Mouse (Mus musculus) myocyte (in vitro differentiated cells): ENCODE measurements around the gene Mrps27. TPM values are rescaled to one million over a fixed set of nuclear protein-coding genes. Genes with fewer than 3 reads are reported as not detected.
A peak's percentile ranks its signal among the peaks of the same experiment; 100 is the strongest.

Experiments
- H3K27me3 ChIP-seq: one replicate; pipeline ENCODE4 v1.6.1; 2011; ENCODE audit not compliant: control insufficient read depth, insufficient read depth, insufficient read length
- H3K36me3 ChIP-seq: one replicate; pipeline ENCODE4 v1.6.1; 2011; ENCODE audit not compliant: control insufficient read depth, insufficient read depth
- H3K4me2 ChIP-seq: one replicate; pipeline ENCODE4 v1.6.1; 2011; ENCODE audit warnings: low read depth, control low read depth
- H3K4me3 ChIP-seq: one replicate; pipeline ENCODE4 v1.5.1; 2011; ENCODE audit warnings: mild to moderate bottlenecking, control low read depth, moderate library complexity
- H3K79me2 ChIP-seq: one replicate; pipeline ENCODE4 v1.6.1; 2011; ENCODE audit not compliant: control insufficient read depth, insufficient read depth
- H3ac ChIP-seq: one replicate; pipeline ENCODE4 v1.6.1; 2011; ENCODE audit not compliant: control insufficient read depth, insufficient read length
- CEBPB ChIP-seq: IDR thresholded peaks from 2 replicates; pipeline ENCODE4 v1.6.1; 2011; ENCODE audit warnings: mild to moderate bottlenecking, moderate library complexity; ENCODE audit not compliant: poor library complexity, insufficient read depth, severe bottlenecking
- E2F4 ChIP-seq: IDR thresholded peaks from one replicate; pipeline ENCODE4 v1.6.1; 2011; ENCODE audit warnings: mild to moderate bottlenecking, control low read depth, moderate library complexity; ENCODE audit not compliant: insufficient read depth
- MAX ChIP-seq: IDR thresholded peaks from one replicate; pipeline ENCODE4 v1.6.1; 2011; ENCODE audit warnings: low read depth, mild to moderate bottlenecking, control low read depth
- MYOD1 ChIP-seq, 3 experiments: IDR thresholded peaks; one replicate each; pipeline ENCODE4 v1.6.1; 2011; ENCODE audit warnings: control low read depth in 2 of 3, low read depth in 2 of 3, mild to moderate bottlenecking in 2 of 3, moderate library complexity in 1 of 3; ENCODE audit not compliant: insufficient read length in 2 of 3, control insufficient read depth in 1 of 3
- MYOG ChIP-seq, 3 experiments: IDR thresholded peaks; one replicate each; pipeline ENCODE4 v1.6.1; 2011; ENCODE audit warnings: control low read depth in 2 of 3, low read depth in 2 of 3, mild to moderate bottlenecking in 2 of 3; ENCODE audit not compliant: insufficient read length in 2 of 3, control insufficient read depth in 1 of 3, insufficient read depth in 1 of 3
- POLR2A ChIP-seq: IDR thresholded peaks from one replicate; pipeline ENCODE4 v1.6.1; 2011; ENCODE audit warnings: low read depth, mild to moderate bottlenecking, control low read depth, moderate library complexity; ENCODE audit not compliant: insufficient read length
- POLR2AphosphoS2 ChIP-seq: IDR thresholded peaks from one replicate; pipeline ENCODE4 v1.6.1; 2011; ENCODE audit warnings: low read depth, control low read depth; ENCODE audit not compliant: insufficient read length
- REST ChIP-seq: IDR thresholded peaks from one replicate; pipeline ENCODE4 v1.6.1; 2011; ENCODE audit warnings: mild to moderate bottlenecking, control low read depth, moderate library complexity; ENCODE audit not compliant: insufficient read depth, insufficient read length
- SRF ChIP-seq: IDR thresholded peaks from one replicate; pipeline ENCODE4 v1.6.1; 2011; ENCODE audit warnings: low read depth; ENCODE audit not compliant: control insufficient read depth, insufficient read length
- TCF12 ChIP-seq: IDR thresholded peaks from one replicate; pipeline ENCODE4 v1.6.1; 2011; ENCODE audit warnings: mild to moderate bottlenecking, control low read depth; ENCODE audit not compliant: poor library complexity, insufficient read depth, severe bottlenecking
- TCF3 ChIP-seq: IDR thresholded peaks from one replicate; pipeline ENCODE4 v1.6.1; 2011; ENCODE audit warnings: low read depth, control low read depth; ENCODE audit not compliant: insufficient read length
- USF1 ChIP-seq: IDR thresholded peaks from one replicate; pipeline ENCODE4 v1.6.1; 2011; ENCODE audit warnings: low read depth, mild to moderate bottlenecking, control low read depth, moderate library complexity
- polyA plus RNA-seq: library from polyadenylated mRNA; unstranded; fragments of >200 nt; fragmentation: generic; extraction: Trizol; gene quantifications from one replicate; pipeline ENCODE4 v1.2.1, GENCODE M21; 2012; ENCODE audit warnings: missing spikeins

Mrps27 gene
- polyA plus RNA-seq, 1 experiment = 34.2 TPM

DNA sequence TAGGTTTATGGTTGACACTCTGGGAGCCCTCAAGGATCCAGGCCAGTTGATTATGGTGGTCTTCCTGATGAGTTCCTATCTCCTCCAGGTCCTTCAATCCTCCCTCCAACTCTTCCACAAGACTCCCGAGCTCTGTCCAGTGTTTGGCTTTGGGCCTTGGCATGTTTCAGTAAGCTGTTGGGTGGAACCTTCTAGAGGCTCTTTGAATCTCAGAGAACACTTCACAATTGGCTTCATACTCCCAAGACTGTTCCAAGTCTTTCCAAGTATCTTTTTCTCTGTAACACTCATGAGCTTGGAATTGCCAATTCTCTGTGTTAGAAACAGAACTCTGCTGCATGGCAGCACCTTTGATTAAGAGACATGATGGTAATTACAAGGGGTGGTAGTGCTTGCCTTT, 39.4 kb upstream of the Mrps27 start:
- Histone ChIP-seq H3K36me3 (no peaks in the 10 kb centered on the region), H3K27me3 (no peaks in the 10 kb centered on the region)
- no peak for TF ChIP-seq POLR2A
- no peak for TF ChIP-seq CEBPB
- TF ChIP-seq TCF12 = no peak
- no peak for TF ChIP-seq REST
- TF ChIP-seq MAX = no peak
- no peak for TF ChIP-seq E2F4
- TF ChIP-seq MYOG (IDR thresholded peaks at IDR 0.05; ENCODE audit: control insufficient read depth in 1 of 3, insufficient read depth in 1 of 3, insufficient read length in 2 of 3, low read depth in 2 of 3) = no peak
- no peak for TF ChIP-seq TCF3
- TF ChIP-seq SRF = no peak

DNA sequence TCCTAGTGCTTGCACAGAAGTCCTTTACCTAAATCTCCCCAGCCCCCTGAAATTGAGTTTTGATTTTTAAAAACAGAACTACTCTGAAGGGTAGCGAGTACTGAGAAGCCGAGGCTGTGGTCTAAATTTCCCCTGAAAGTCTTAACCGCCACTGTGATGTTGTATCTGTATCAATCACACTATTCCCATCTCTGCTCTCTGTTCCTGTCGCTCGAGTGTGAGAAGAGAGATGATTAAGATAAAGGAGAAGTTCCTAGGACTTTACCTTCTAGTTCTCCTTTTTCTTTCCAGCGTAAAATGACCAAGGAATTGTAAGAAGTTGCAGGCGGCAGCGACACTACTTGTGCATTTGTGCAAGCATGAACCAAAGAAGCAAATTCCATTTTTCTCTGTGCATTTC, 38.4 kb upstream of the Mrps27 start:
- Histone ChIP-seq H3ac (no peak overlapping the region), H3K36me3 (no peaks in the 10 kb centered on the region), H3K79me2 (no peaks in the 10 kb centered on the region), H3K27me3 (no peaks in the 10 kb centered on the region), H3K4me3 (no peak overlapping the region), H3K4me2 (no peak overlapping the region)
- TF ChIP-seq MAX (no peak), MYOD1 (IDR thresholded peaks at IDR 0.05; ENCODE audit: control insufficient read depth in 1 of 3, insufficient read length in 2 of 3, low read depth in 2 of 3) (no peak), E2F4 (no peak), TCF3 (no peak), USF1 (no peak), MYOG (IDR thresholded peaks at IDR 0.05; ENCODE audit: control insufficient read depth in 1 of 3, insufficient read depth in 1 of 3, insufficient read length in 2 of 3, low read depth in 2 of 3) (no peak), POLR2A (no peak), SRF (no peak), REST (no peak), TCF12 (no peak), CEBPB (no peak), POLR2AphosphoS2 (no peak)

More for the DNA sequence above, 39.4 kb upstream of the Mrps27 start:
- no peak overlapping the region for H3ac ChIP-seq
- H3K4me2 ChIP-seq = no peak overlapping the region
- no peak overlapping the region for H3K4me3 ChIP-seq
- no peaks in the 10 kb centered on the region for H3K79me2 ChIP-seq

DNA sequence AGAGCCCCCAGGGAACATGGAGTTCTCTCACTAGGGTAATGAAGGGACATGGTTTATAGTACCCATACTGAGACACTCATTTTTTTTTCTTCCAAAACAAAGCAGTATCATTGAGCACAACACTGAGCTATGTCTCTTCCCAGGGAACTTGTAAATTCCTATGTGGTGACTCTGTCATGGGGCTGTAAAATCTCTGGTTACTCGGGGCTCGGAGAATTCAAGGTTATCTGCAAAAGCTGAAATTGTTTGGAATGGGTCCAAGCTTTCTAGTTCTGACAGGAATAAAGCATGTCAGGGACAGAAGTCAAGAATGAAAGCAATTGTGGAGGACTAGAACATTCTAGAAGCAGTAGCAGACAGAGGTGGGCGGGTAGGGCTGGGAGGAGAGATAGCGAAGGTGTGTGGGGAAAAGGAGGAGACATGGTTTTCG, 36.6 kb upstream of the Mrps27 start:
- Histone ChIP-seq H3ac (no peak overlapping the region), H3K79me2 (no peaks in the 10 kb centered on the region), H3K4me3 (no peak overlapping the region)

DNA sequence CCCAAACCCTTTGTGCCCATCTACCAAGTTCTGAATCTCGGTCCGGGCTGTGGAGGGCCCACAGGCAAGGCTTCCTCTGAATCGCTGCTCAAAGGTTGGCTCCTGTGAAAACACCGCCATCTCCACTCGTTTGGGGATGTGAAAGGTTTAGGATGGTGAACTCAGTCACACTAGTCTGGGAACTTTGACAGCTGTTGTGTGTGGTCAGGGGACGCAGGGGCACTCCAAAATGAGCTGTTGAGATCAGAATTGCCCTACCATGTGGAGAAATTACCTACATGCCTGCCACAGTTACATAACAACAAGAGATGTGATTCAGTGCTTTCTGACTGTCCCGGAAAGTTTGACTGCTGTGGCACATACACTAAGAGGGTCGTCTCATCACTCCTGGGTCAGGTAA, 36.2 kb upstream of the Mrps27 start:
- Histone ChIP-seq H3K27me3 (no peaks in the 10 kb centered on the region), H3K79me2 (no peaks in the 10 kb centered on the region), H3ac (no peak overlapping the region), H3K4me2 (peak overlapping the region; percentile 76), H3K4me3 (no peak overlapping the region), H3K36me3 (no peaks in the 10 kb centered on the region)
- no peak for TF ChIP-seq POLR2AphosphoS2
- peak in 1 of 3 experiments; percentile 59 for TF ChIP-seq MYOG (IDR thresholded peaks at IDR 0.05; ENCODE audit: control insufficient read depth in 1 of 3, insufficient read depth in 1 of 3, insufficient read length in 2 of 3, low read depth in 2 of 3)
- no peak for TF ChIP-seq E2F4
- TF ChIP-seq MYOD1 (IDR thresholded peaks at IDR 0.05; ENCODE audit: control insufficient read depth in 1 of 3, insufficient read length in 2 of 3, low read depth in 2 of 3) = peak in 2 of 3 experiments; percentile 58 to 70
- no peak for TF ChIP-seq POLR2A

More for the DNA sequence above, 36.6 kb upstream of the Mrps27 start:
- Histone ChIP-seq H3K27me3 (no peaks in the 10 kb centered on the region), H3K4me2 (peak overlapping the region; percentile 76), H3K36me3 (no peaks in the 10 kb centered on the region)
- TF ChIP-seq TCF3 = no peak
- no peak for TF ChIP-seq MAX
- no peak for TF ChIP-seq MYOD1 (IDR thresholded peaks at IDR 0.05; ENCODE audit: control insufficient read depth in 1 of 3, insufficient read length in 2 of 3, low read depth in 2 of 3)
- TF ChIP-seq POLR2A = no peak
- no peak for TF ChIP-seq E2F4
- TF ChIP-seq CEBPB = no peak
- TF ChIP-seq POLR2AphosphoS2 = no peak

DNA sequence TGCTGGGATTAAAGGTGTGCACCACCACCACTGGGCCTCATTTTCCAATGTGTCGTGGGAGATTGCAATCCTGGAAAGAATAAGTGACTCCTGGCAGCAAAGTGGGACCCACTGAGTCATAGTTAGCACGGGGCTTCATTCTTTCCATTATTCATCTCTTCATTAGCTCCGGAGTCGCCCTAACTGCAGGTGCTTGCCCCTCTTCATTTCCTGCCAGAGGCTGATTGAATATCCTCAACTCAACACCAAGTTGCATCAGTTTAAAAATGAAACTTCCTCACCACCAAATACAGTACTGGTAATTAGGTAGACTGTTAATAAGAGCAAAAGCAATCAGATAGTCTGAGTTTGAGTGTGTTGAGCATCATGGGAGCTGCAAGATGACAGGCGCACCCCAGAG, 30.5 kb upstream of the Mrps27 start:
- no peak overlapping the region for H3K4me2 ChIP-seq
- H3ac ChIP-seq = no peak overlapping the region
- TF ChIP-seq USF1 (no peak), TCF12 (no peak), MAX (no peak), TCF3 (no peak), POLR2A (no peak), E2F4 (no peak), REST (no peak), SRF (no peak), POLR2AphosphoS2 (no peak), MYOD1 (IDR thresholded peaks at IDR 0.05; ENCODE audit: control insufficient read depth in 1 of 3, insufficient read length in 2 of 3, low read depth in 2 of 3) (no peak), MYOG (IDR thresholded peaks at IDR 0.05; ENCODE audit: control insufficient read depth in 1 of 3, insufficient read depth in 1 of 3, insufficient read length in 2 of 3, low read depth in 2 of 3) (no peak), CEBPB (no peak)
- no peaks in the 10 kb centered on the region for H3K79me2 ChIP-seq
- no peak overlapping the region for H3K4me3 ChIP-seq
- H3K36me3 ChIP-seq = no peaks in the 10 kb centered on the region
- no peaks in the 10 kb centered on the region for H3K27me3 ChIP-seq
